Mouse (Mus musculus) heart, embryonic 12.5 days (tissue): ENCODE results near the gene 2810006K23Rik. TPM values are rescaled to one million over a fixed set of nuclear protein-coding genes. Genes with fewer than 3 reads are reported as not detected.
"Not testable (repeated sequence)": the region's sequence is repeated elsewhere in the genome, so short reads cannot be mapped to it uniquely, and the experiment has no call there.

Source experiments
- ATAC-seq: fragments of 200-750 bp; cut with Nextera tagmentation; 2 replicates; pipeline ENCODE4 v1.8.0; 2017; ENCODE audit warnings: moderate TSS enrichment, moderate library complexity; ENCODE audit not compliant: insufficient number of reproducible peaks, low FRiP score
- H3K27ac ChIP-seq: fragments of 300-500 bp; sonication (generic); 2 replicates; pipeline ENCODE4 v1.5.1; 2016; ENCODE audit warnings: mild to moderate bottlenecking, moderate library complexity; ENCODE audit not compliant: poor library complexity, severe bottlenecking
- H3K27me3 ChIP-seq: fragments of 300-500 bp; sonication (generic); replicated peaks from 2 replicates; pipeline ENCODE4 v1.6.1; 2016; ENCODE audit warnings: mild to moderate bottlenecking, moderate library complexity
- H3K36me3 ChIP-seq: fragments of 300-500 bp; sonication (generic); 2 replicates; pipeline ENCODE4 v1.6.1; 2016; ENCODE audit warnings: mild to moderate bottlenecking, moderate library complexity
- H3K4me1 ChIP-seq: fragments of 300-500 bp; sonication (generic); replicated peaks from 2 replicates; pipeline ENCODE4 v1.6.1; 2016; ENCODE audit warnings: mild to moderate bottlenecking
- H3K4me2 ChIP-seq: fragments of 300-500 bp; sonication (generic); 2 replicates; pipeline ENCODE4 v1.6.1; 2016; ENCODE audit warnings: mild to moderate bottlenecking, moderate library complexity
- H3K4me3 ChIP-seq: fragments of 300-500 bp; sonication (generic); 2 replicates; pipeline ENCODE4 v1.5.1; 2016; ENCODE audit warnings: mild to moderate bottlenecking
- H3K9ac ChIP-seq: fragments of 300-500 bp; sonication (generic); 2 replicates; pipeline ENCODE4 v1.6.1; 2016; ENCODE audit warnings: mild to moderate bottlenecking, moderate library complexity
- H3K9me3 ChIP-seq: fragments of 300-500 bp; sonication (generic); replicated peaks from 2 replicates; pipeline ENCODE4 v1.6.1; 2016; ENCODE audit warnings: mild to moderate bottlenecking, moderate library complexity
- WGBS: fragments of 180-500 bp; shearing (Covaris S2); methylation state at CpG from one replicate; pipeline ENCODE4 v1.1.7; 2016; 5-methylcytosine and 5-hydroxymethylcytosine counted together
- polyA plus RNA-seq: library from polyadenylated mRNA; unstranded; fragments of >200 nt; fragmentation: Nextera tagmentation; extraction: Ambion mirVana; gene quantifications from 2 replicates; pipeline ENCODE4 v1.2.1, GENCODE M21; 2016

The 2810006K23Rik gene
- polyA plus RNA-seq, 1 experiment from 2014 or later = 19.4 TPM

DNA sequence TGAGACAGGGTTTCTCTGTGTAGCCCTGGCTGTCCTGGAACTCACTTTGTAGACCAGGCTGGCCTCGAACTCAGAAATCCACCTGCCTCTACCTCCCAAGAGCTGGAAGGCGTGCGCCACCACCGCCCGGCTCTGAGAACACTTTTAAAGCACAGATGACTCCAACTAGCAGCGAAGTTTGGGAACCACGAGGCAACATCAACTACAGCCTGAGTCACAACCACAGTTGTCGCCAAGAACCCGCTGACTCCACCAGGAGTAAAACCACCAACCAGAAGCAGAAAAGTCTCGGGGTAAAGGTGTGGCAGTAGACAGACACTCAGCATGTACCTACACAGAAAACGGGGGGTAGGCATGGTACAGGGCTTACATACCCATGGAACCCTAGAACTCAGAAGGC is 17.8 kb upstream of the 2810006K23Rik start:
- H3K27ac ChIP-seq = no peak overlapping the region
- no peak overlapping the region for H3K9ac ChIP-seq
- H3K9me3 ChIP-seq = peaks cover 8% of the 10 kb centered on the region
- no peak overlapping the region for H3K4me3 ChIP-seq
- H3K4me2 ChIP-seq = no peak overlapping the region
- ATAC-seq = no peak
- peaks cover 78% of the 10 kb centered on the region for H3K36me3 ChIP-seq
- H3K4me1 ChIP-seq = peaks cover 12% of the 10 kb centered on the region
- H3K27me3 ChIP-seq = no peaks in the 10 kb centered on the region
- 91% methylated on average over 11 of the region's 11 CpGs for WGBS

GRCm38 (mm10) chr5:124315498-124315897 is 12.4 kb upstream of the 2810006K23Rik start:
- WGBS = 88% methylated on average over 9 of the region's 9 CpGs

DNA sequence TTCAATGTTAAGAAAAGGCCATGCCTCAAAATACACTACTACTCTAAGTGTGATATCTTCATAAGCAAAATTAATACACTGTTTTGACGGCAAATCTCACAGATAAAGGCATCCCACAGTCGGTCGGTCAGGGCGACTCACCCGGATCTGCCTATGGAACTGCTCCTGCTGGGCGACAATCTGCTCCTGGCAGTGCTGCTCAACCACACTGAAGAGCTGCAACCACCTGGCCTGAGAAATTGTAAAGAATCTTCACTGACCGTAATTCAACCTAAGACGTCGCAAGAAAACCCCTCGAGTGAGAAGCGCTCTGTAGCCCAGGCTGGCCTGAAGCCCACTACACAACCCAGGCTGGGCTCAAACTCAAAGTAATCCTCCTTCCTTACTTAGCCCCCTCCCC is 11.9 kb upstream of the 2810006K23Rik start:
- Histone ChIP-seq H3K4me2 (no peak overlapping the region), H3K9ac (no peak overlapping the region), H3K4me1 (peaks cover 7% of the 10 kb centered on the region; the same call in 1 of the 2 replicates), H3K27me3 (no peaks in the 10 kb centered on the region), H3K9me3 (peaks cover 8% of the 10 kb centered on the region), H3K36me3 (peaks cover 76% of the 10 kb centered on the region), H3K4me3 (no peak overlapping the region), H3K27ac (no peak overlapping the region)
- 94% methylated on average over 11 of the region's 11 CpGs for WGBS
- no peak for ATAC-seq

More at GRCm38 (mm10) chr5:124315498-124315897, 12.4 kb upstream of the 2810006K23Rik start:
- Histone ChIP-seq H3K27ac (no peak overlapping the region), H3K27me3 (no peaks in the 10 kb centered on the region), H3K9ac (no peak overlapping the region), H3K4me1 (peaks cover 7% of the 10 kb centered on the region; the same call in 1 of the 2 replicates), H3K36me3 (peaks cover 76% of the 10 kb centered on the region), H3K4me3 (no peak overlapping the region), H3K9me3 (peaks cover 8% of the 10 kb centered on the region), H3K4me2 (no peak overlapping the region)
- no peak for ATAC-seq

GRCm38 (mm10) chr5:124317648-124318047 is 10.2 kb upstream of the 2810006K23Rik start:
- peaks cover 7% of the 10 kb centered on the region; the same call in 1 of the 2 replicates for H3K4me1 ChIP-seq
- no peak overlapping the region for H3K27ac ChIP-seq
- peaks cover 2% of the 10 kb centered on the region; the same call in 1 of the 2 replicates for H3K9me3 ChIP-seq
- peaks cover 78% of the 10 kb centered on the region for H3K36me3 ChIP-seq
- H3K4me2 ChIP-seq = no peak overlapping the region
- H3K27me3 ChIP-seq = no peaks in the 10 kb centered on the region
- WGBS = 72% methylated on average over 7 of the region's 7 CpGs
- ATAC-seq = no peak
- H3K4me3 ChIP-seq = no peak overlapping the region
- no peak overlapping the region for H3K9ac ChIP-seq

- peak overlapping the region; percentile 73 for H3K9ac ChIP-seq
- H3K4me3 ChIP-seq = peak overlapping the region; percentile 56
Measured at GRCm38 (mm10) chr5:124326829-124327228, 1.1 kb upstream of the 2810006K23Rik start.

DNA sequence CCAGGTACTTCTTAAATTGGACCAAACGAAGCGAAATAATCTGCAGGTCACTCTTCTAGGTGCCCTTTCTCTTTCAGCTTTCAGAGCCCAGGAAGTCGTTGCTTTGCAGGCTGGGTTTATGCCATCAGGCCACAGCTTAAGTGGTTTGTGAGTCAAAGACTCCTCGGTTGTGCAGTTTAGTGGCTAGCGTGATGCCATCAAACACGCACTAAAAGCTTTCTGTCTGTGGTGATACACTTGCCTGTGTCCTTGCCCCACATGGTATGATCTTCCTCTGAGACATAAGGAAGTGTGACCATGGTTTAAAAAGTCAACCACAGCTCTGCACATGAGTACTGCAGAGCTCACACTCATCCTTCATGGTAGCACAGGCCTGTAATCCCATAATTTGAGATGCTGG is 2.2 kb downstream of the 2810006K23Rik start:
- no peaks in the 10 kb centered on the region for H3K27me3 ChIP-seq
- ATAC-seq = no peak
- no peaks in the 10 kb centered on the region for H3K9me3 ChIP-seq
- no peak overlapping the region for H3K27ac ChIP-seq
- no peak overlapping the region for H3K4me3 ChIP-seq
- H3K4me1 ChIP-seq = peaks cover 32% of the 10 kb centered on the region
- peaks cover 2% of the 10 kb centered on the region; the same call in 1 of the 2 replicates for H3K36me3 ChIP-seq
- H3K4me2 ChIP-seq = no peak overlapping the region
- WGBS = 88% methylated on average over 6 of the region's 6 CpGs
- H3K9ac ChIP-seq = no peak overlapping the region

More at GRCm38 (mm10) chr5:124326829-124327228, 1.1 kb upstream of the 2810006K23Rik start:
- H3K36me3 ChIP-seq = peaks cover 21% of the 10 kb centered on the region
- ATAC-seq = no peak
- peak overlapping the region; percentile 75 for H3K4me2 ChIP-seq
- peaks cover 14% of the 10 kb centered on the region for H3K4me1 ChIP-seq
- 2% methylated on average over 8 of the region's 8 CpGs for WGBS
- peak overlapping the region; percentile 40 for H3K27ac ChIP-seq
- no peaks in the 10 kb centered on the region for H3K27me3 ChIP-seq
- no peaks in the 10 kb centered on the region for H3K9me3 ChIP-seq

DNA sequence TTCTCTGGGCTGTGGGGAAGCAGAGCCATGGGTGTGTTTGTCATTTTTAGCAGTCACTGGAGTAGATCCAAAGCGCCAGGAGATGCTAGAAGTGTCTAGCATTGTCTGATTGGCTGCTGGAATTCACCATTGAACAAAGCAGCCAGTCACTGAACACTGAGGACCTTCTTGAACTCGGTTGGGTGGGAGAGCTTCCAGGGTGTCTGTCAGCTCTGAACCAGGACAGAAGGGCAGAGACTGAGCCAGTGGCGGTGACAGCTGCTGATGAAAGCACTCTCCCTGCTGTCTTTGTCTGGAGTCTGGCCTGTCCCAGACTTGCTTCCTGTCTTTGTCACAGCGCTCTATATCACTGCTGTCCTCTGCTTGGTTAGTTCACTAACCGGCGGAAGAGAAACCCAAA is 6.5 kb downstream of the 2810006K23Rik start:
- H3K9ac ChIP-seq = peak overlapping the region; percentile 31; the same call in 1 of the 2 replicates
- peak; percentile 86 for ATAC-seq
- peaks cover 8% of the 10 kb centered on the region for H3K36me3 ChIP-seq
- H3K4me2 ChIP-seq = peak overlapping the region; percentile 34
- peaks cover 53% of the 10 kb centered on the region for H3K4me1 ChIP-seq
- no peaks in the 10 kb centered on the region for H3K9me3 ChIP-seq
- peak overlapping the region; percentile 86 for H3K27ac ChIP-seq
- no peaks in the 10 kb centered on the region for H3K27me3 ChIP-seq
- no peak overlapping the region for H3K4me3 ChIP-seq
- WGBS = 12% methylated on average over 6 of the region's 6 CpGs

DNA sequence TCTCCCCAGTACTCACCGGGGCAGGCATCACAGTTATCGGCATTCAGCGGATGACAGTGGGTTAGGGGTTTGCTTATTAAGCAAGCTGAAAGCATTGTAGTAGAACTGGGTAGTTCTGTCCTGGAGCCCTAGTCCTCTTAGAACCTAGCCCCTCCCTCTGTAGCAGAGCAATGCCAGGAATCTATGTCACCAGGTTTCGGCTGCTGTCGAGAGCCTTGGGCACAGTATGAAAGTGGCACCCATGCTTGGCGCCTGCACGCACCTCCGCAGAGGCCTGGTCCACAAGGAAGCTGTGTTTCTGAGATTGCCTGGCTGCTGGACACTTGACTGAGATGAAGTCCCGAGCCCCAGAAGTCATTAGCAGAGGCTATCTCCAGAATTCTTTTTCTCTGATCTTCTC is 9.2 kb downstream of the 2810006K23Rik start:
- Histone ChIP-seq H3K9me3 (no peaks in the 10 kb centered on the region), H3K4me3 (no peak overlapping the region), H3K36me3 (peaks cover 13% of the 10 kb centered on the region), H3K4me2 (no peak overlapping the region), H3K27ac (no peak overlapping the region; the same call in 1 of the 2 replicates), H3K9ac (no peak overlapping the region), H3K4me1 (peaks cover 68% of the 10 kb centered on the region), H3K27me3 (no peaks in the 10 kb centered on the region)
- ATAC-seq = no peak
- WGBS = 69% methylated on average over 9 of the region's 9 CpGs

DNA sequence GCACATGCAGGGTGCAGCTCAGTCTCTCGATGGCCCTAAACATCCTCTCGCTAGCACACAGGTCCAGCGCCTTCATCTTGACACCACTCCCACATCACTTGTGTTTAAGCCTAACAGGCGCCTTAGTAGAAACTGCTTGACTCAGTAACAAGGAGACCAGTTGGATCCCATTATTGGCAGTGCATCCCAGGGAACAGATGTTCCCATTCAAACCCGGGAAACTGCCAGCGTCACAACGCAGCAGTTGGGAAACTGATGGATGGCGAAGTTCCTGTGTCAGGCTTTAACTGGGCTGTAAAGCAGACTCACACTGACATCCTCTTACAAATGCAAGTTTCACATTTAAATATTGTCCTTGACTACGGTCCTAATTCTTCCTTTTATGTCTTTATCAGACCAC is 10.0 kb downstream of the 2810006K23Rik start:
- no peak for ATAC-seq
- Histone ChIP-seq H3K36me3 (peaks cover 13% of the 10 kb centered on the region), H3K4me2 (no peak overlapping the region), H3K27ac (no peak overlapping the region), H3K9me3 (no peaks in the 10 kb centered on the region), H3K4me3 (no peak overlapping the region), H3K27me3 (no peaks in the 10 kb centered on the region), H3K9ac (no peak overlapping the region), H3K4me1 (peaks cover 68% of the 10 kb centered on the region)
- WGBS = 69% methylated on average over 9 of the region's 9 CpGs

- H3K4me2 ChIP-seq = no peak overlapping the region
- peak overlapping the region; percentile 58; the same call in 1 of the 2 replicates for H3K9ac ChIP-seq
- 0 out of 2 replicates have a peak overlapping the region, but pooled peaks have one; percentile 57 for H3K27ac ChIP-seq
- no peak for ATAC-seq
- 84% methylated on average over 8 of the region's 8 CpGs for WGBS
- peaks cover 62% of the 10 kb centered on the region for H3K4me1 ChIP-seq
- H3K9me3 ChIP-seq = no peaks in the 10 kb centered on the region
- H3K36me3 ChIP-seq = peaks cover 16% of the 10 kb centered on the region
- H3K27me3 ChIP-seq = no peaks in the 10 kb centered on the region
- no peak overlapping the region for H3K4me3 ChIP-seq
Measured at GRCm38 (mm10) chr5:124338791-124339190, 10.9 kb downstream of the 2810006K23Rik start.

DNA sequence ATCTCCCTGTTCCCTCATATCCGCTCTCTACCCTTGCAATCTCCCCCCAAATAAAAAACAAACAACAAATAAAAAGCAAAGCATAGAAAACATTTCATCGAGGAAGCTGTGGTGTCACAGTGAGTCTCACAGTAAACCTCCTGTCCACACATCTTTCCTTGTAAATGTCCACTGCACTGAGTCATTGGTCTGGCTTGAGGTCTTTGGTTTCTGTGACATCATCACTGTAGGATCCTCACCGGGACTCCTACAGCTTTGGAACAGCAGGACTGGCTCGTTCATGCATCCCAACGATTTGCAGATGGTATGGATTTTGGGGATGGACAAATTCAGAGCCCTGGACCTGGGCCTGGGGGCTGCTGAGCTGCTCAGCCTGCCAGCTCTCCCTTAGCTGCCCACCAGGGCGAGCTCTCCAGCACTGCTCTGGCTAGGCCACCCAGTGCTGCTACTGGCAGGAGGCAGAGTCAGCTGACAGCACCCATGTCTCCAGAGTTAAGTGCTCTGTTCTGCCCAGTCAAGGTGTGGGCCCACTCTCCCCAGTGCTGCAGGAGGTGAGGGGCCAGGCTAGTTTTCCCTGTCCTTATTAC is 14.0 kb downstream of the 2810006K23Rik start:
- ATAC-seq = peak; percentile 37; the same call in 1 of the 2 replicates
- 69% methylated on average over 6 of the region's 6 CpGs for WGBS

More for the DNA sequence above, 14.0 kb downstream of the 2810006K23Rik start:
- not testable (repeated sequence) for H3K4me2 ChIP-seq, H3K27ac ChIP-seq, H3K27me3 ChIP-seq, H3K9me3 ChIP-seq, H3K4me3 ChIP-seq, H3K9ac ChIP-seq
- H3K36me3 ChIP-seq = peaks cover 37% of the 10 kb centered on the region
- H3K4me1 ChIP-seq = peaks cover 40% of the 10 kb centered on the region
